Mouse (Mus musculus) megakaryocyte, embryonic 14.5 days (primary cell): ENCODE measurements around the gene Treml4.

Experiments used
- FLI1 ChIP-seq: IDR thresholded peaks from 2 replicates; pipeline ENCODE4 v1.6.1; 2012; ENCODE audit warnings: low read length, inconsistent platforms, mixed read lengths
- GATA1 ChIP-seq: IDR thresholded peaks from 3 replicates; pipeline ENCODE4 v1.6.1; 2012; ENCODE audit warnings: mixed read lengths, low read length, inconsistent platforms, borderline replicate concordance

DNA sequence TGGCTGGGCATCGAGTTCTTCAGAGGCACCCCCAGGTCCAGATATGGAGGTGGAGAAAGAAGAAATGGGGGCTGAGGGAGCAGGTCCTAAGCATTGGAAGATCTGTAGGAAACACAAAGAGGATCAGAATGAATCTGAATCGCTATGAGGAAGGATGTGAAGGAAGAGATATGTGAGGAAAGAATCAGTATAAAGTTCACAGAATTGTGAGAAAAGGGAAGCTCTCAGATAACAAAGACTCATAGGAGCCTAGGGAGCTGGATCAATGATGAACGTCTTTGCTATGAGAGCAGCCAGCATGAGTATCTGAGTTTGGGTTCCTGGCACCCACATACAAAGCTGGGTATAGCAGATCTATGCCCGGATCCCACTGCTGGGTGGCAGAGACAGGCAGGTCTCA is 5.7 kb downstream of the Treml4 start:
- no peak for TF ChIP-seq GATA1
- no peak for TF ChIP-seq FLI1
